Mouse (Mus musculus) heart, adult 11 months (tissue): ENCODE measurements around the gene Pknox1.
"Not testable (repeated sequence)": the region's sequence is repeated elsewhere in the genome, so short reads cannot be mapped to it uniquely, and the experiment has no call there.

Source experiments
- DNase-seq: peaks from one replicate; pipeline ENCODE4 v3.0.0; 2022

Pknox1 gene

GRCm38 (mm10) chr17:31606424-31606823, 41.9 kb downstream of the Pknox1 start:
- DNase-seq = no peak

DNA sequence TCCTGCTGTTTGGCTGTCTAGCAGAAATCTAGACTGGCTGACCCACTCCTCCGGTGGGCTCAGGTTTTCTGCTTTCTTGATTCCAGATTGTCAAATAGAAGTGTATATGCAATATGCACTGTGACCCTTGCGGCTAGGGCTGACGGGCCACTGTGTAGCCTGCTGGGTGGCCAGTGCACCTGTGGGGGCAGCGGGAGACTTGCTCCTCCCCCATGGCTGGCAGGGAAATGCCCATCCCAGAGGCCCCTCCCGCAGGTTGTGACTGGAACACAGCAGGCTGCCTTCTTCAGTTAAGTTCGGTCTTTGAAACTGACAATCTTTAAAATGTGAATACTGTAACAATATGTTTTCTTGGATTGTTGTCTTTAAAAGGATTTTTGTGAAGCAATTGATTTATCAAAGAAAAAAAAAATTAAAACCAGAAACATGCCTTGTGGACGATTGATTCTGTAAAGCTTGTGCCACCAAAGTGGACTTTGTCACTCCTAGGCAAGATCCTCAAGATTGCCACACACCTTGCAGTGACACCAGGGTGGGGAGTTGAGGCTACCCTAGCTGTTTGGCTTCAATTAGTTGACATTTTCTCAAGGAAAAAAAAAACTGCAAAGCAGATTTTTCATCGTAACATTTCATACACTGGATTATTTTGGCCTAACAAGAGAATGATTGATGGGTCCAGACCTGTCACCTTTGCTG, 42.9 kb downstream of the Pknox1 start:
- no peak for DNase-seq

DNA sequence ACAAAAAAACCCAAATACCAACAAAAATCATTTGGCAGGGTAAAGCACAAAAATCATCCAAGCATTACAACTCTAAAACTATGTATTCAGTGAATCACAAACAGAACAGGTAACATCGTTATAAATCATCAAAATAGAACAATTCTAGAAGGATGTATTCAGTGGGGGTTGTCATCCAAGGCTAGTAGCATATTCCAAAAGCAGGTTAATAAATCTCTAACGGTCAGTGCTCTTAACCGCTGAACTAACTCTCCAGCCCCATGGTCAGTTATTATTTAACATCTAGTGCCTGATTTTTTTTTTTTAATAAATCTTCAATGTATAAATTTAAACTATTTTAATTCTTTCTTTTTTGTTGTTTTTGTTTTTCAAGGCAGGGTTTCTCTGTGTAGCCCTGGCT, 44.6 kb downstream of the Pknox1 start:
- not testable (repeated sequence) for DNase-seq

GRCm38 (mm10) chr17:31609895-31610294, 45.4 kb downstream of the Pknox1 start:
- DNase-seq = no peak

DNA sequence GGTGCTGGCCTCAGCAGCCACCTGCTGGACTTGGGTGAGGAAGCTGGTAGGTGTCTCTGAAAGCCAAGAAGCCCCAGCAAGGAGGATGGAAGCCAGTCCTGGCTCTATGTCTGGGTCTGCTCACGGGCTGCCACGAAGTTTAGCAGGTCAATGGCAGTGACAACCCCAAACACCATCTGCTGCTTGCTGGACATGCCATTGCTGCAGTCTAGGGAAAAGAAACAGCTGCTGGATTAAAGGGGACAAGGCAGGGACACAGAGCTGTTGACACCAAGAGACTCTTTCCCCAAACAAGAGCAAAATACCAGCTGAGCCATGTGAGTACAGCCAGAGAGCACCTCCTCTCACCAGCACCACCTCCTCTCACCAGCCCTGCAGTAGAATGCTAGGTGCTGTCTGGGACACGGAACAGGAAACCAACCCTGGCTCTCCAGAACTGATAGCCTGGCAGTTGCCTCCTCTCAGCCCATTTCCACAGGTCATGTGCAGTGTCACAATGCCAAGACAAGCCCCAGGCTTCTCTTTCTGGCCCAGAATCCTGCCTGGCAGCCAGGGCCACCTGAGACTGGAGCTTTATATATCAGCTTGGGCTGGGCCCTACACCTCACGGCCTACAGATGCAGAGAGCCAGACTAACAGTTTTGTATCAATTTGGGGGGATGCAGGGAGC, 48.7 kb downstream of the Pknox1 start:
- DNase-seq = peak; percentile 97

DNA sequence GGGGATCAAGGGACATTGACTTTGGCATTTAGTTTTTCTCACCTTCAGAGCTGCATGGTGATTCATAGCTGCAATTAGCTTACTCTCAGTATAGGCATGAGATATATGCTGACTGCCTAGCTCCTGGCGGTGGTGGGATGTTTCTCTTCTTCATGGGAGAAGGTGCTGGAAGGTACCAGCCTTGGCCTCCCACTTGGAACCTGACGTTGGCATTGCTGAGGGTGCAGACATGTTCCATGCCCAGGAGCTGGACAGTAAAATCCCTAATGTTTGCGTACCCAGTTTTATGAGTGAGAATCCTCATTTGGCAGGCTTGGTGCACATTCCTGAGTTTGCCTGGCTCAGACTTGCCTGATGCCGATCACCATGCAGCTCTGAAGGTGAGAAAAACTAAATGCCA, 58.6 kb downstream of the Pknox1 start:
- DNase-seq = no peak

- DNase-seq = no peak
These were observed 63.4 kb downstream of the Pknox1 start for GRCm38 (mm10) chr17:31627961-31628360.

DNA sequence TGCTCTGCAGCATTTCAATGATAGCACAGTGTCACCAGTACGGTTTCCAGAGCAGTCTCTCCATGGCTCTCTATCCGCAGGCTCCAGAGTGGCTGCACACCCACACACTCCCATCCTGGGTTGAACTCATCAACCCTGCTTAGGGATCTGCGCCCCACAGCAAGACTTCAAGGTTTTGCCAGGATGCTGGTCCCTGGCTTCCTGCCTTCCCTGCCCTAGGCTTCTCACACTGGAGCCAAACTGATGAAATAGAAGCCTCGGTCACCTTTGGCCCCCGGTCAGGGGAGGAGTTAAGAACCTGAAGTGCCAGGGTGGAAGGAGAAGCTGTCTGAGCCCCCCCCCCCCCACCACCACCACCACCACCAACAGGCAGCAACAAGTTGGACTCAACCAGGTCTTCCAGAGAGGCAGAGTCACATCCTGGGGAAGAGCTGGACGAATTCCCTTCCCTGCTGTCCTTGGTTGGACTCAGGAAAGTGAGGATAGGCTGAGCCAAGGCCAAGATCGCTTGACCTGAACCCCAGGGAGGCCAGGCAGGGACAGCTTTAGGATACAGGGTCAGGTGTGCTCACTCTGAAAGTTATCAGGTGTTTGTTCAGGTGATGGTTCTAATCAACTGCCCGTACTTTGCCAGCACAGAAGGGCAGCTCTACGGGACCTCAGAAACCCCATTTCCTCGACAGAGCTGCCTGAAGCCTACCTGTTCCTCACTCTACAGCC, 66.7 kb downstream of the Pknox1 start:
- no peak for DNase-seq

- DNase-seq = no peak
These were observed 68.5 kb downstream of the Pknox1 start for GRCm38 (mm10) chr17:31633007-31633406.

DNA sequence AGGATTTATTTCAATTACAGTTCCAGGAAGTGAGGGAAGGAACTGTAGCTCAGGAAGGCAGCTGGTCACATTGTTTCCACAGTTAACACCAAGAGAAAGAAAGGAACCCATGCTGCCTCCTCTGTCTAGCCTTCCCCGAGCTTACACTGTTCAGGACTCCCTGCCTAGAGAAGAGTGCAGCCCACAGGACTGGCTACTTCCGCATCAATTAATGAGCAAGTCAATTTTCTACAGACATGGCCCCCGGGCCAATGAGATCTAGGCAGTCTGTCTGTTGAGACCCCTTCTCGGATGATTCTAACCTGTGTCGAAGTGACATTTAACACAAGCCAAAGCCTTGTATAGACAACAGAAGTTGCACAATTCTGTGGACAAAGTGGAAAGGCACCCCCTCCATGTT, 70.4 kb downstream of the Pknox1 start:
- DNase-seq = no peak

DNA sequence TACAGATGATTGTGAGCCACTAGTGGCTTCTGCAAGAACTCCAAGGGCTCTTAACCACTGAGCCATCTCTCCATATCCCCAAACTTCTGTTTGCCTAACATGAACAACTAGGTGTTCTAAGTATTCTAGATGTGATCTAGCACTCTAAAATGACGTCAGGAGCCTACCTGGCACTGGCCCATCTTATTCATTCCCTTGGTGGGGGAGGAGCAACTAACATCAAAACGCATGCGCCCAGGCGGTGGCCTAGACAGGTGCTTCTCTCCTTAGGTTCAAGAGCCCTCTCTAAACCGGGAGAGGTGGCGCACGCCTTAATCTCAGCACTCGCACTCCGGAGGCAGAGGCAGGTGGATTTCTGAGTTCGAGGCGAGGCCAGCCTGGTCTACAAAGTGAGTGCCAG, 71.2 kb downstream of the Pknox1 start:
- peak; percentile 85 for DNase-seq

- peak; percentile 91 for DNase-seq
These were observed 71.9 kb downstream of the Pknox1 start for GRCm38 (mm10) chr17:31636277-31636941.

- DNase-seq = peak; percentile 99
These were observed 72.6 kb downstream of the Pknox1 start, which contains the start of gene Cbs for GRCm38 (mm10) chr17:31636942-31637811. Gene Cbs (minus strand): TSS chr17:31637238.

DNA sequence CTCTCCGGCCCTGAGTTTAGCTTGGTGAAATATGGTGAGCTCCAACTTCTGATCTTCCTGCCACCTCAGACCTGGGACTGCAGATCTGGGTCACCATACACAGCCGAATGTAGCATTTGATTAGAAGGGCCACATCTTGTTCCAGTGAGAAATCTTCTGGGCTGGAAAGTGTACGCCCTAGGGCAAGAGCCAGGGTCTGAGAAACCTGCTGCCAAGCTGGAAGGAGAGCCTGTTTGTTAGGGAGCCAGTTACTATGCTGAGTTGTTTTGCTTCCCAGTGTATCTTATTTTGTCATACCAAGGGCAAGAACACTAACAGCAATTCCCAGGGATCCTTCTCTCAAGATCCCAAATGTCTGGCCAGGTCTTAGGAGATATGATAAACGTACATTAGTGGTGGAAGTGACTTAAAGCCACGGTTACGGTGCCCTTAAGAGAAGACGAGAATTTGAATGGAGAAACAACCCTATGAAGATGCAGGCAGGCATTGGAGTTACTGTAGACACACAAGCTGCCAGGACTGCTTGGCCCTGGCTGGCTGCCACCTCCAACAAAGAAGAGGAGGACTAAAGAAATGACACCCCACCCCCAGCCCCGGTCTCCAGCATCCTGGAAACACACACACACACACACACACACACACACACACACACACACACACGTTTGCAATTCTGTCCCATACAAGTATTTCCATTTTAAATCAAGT, 73.5 kb downstream of the Pknox1 start:
- DNase-seq = peak; percentile 92

DNA sequence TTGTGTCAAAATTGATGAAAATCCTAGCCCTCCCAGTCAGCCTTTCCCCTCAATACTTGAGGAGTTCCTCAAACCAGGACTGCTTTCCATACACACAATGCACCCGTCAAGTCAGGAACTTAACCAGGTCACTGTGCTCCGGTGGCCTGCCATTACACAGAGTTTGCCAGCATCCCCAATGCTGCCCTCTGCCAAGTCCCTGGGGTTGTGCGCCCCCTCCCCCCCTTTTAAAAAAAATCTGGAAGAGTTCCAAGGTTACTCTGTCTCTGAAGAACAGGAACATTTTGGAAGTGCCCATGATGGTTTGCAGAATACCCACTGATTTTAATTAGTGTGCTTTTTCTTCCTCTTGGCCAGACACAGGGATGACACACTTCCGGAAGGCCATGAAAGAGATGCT, 75.1 kb downstream of the Pknox1 start:
- DNase-seq = peak; percentile 83

- DNase-seq = no peak
These were observed 77.8 kb downstream of the Pknox1 start for GRCm38 (mm10) chr17:31642331-31642730.

GRCm38 (mm10) chr17:31642913-31643312, 78.4 kb downstream of the Pknox1 start:
- DNase-seq = no peak

DNA sequence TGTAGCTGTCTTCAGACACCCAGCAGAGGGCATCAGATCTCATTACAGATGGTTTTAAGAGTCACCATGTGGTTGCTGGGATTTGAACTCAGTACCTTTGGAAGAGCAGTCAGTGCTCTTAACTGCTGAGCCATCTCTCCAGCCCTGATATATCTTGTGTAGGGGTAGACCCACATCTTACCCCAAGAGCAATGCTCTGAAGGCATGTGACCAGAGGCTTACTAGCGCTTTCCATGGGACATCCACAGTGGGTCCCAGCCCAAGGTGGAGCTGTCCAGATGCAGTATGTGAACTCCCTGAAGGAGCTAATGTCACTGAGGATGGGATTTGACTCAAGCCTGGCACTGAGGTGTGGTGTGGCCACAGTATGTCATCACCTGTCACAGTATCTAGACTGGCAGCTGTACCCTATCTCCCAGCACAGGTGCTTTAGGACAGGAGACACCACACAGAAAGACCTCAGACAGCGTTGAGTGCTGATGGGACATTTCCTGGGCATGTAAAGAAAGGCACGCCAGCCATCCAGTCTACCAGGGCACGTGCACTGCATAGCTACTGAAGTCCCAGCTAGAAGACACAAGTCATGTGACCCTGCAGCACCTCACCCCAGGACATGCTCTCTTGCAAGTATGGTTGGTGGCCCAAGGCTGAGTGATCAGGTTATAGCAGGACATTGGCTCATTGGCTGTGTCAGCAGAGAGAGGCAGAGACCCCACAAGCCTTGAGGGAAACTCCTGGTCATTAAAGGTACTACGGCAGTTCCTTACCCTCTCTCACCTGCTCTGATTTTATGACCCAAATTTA, 81.9 kb downstream of the Pknox1 start:
- no peak for DNase-seq

GRCm38 (mm10) chr17:31652152-31652551, 87.6 kb downstream of the Pknox1 start:
- no peak for DNase-seq

DNA sequence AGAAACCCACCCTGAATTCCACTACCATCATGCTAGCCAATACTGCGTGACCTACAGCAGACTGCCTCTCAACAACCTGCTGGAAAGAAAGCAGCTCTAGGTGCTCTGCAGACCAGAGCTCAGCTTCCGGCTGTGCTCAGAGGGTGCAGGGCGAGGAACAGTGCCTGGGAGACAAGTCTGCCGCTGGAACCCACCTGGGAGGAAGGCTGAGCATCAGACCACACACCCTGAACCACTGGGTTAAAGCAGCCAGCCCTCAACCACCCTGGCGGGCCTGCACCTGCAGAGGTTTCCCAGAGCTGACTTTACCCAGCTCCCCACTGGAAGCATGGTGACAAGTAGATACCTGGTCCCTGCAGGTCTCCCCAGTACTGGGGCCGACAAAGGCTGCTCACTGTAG, 88.7 kb downstream of the Pknox1 start:
- DNase-seq = no peak

DNA sequence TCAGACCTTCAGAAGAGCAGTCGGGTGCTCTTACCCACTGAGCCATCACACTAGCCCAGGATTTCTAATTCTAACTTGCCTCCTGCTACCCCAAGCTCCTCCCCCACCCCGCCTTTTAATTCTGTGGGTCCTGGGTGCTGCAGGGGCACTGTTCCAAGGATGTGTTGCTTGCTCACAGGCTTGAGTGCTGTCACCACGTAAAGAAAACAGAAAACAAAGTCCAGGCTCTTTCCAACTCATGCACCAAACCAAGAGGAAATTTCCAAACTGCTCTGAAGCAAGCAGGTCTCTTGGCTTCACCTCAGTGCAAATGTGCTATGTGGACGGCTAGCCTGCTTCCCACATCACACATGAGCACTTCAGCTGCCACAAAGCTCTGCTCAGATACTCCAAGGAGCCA, 90.8 kb downstream of the Pknox1 start:
- DNase-seq = no peak
